Mouse (Mus musculus): ENCODE measurements around the gene Dse.

Dse gene

GRCm38 (mm10) chr10:34207503-34207850, at the start of gene Dse:
Gene Dse, minus strand, starts transcription at chr10:34207715.
- POLR2A ChIA-PET: interaction anchor here (0.6 to 5.3 kb wide), 50 partner anchors 8 to 298 kb away, joined by 3 to 54 read pairs (median 7); partner anchors contain the start of genes Rwdd1 (in 2 of the 4), Tspyl1 (in 2 of the 4), Calhm5 (in 1 of the 4) and Tspyl4 (in 1 of the 4)
- CTCF ChIA-PET: interaction anchor here in 3 of 4 experiments (0.5 to 2.5 kb wide), 11 partner anchors 21 to 174 kb away, joined by 3 to 15 read pairs (median 3); partner anchors contain the start of gene Tspyl1 (in 2 of the 3)

- ChIA-PET POLR2A (interaction anchor here in 3 of 4 experiments (0.5 to 2.9 kb wide), 23 partner anchors 9 to 83 kb away, joined by 3 to 20 read pairs (median 5); partner anchors contain the start of genes Dse (in 3 of the 3), Tspyl1 (in 2 of the 3) and Tspyl4 (in 1 of the 3)), CTCF (interaction anchor here in 1 of 4 experiments (1.0 kb wide), 1 partner anchor 19 kb away, joined by 3 read pairs; no protein-coding TSS in a partner anchor)
Measured at GRCm38 (mm10) chr10:34252833-34253232, 45.3 kb upstream of the Dse start.

GRCm38 (mm10) chr10:34249594-34249993, 42.1 kb upstream of the Dse start:
- ChIA-PET POLR2A (interaction anchor here in 1 of 4 experiments (0.9 to 3.1 kb wide), 4 partner anchors 11 to 43 kb away, joined by 3 to 15 read pairs (median 4); partner anchors contain the start of gene Dse), CTCF (interaction anchor here in 1 of 4 experiments (0.6 kb wide), 1 partner anchor 1240 kb away, joined by 3 read pairs; no protein-coding TSS in a partner anchor)

GRCm38 (mm10) chr10:34247757-34248156, 40.2 kb upstream of the Dse start:
- POLR2A ChIA-PET: interaction anchor here (0.7 to 3.6 kb wide), 22 partner anchors 9 to 153 kb away, joined by 3 to 65 read pairs (median 4); partner anchors contain the start of genes Dse (in 2 of the 4), Tspyl1 (in 1 of the 4) and Tspyl4 (in 1 of the 4)
- CTCF ChIA-PET: interaction anchor here in 2 of 4 experiments (0.9 to 1.4 kb wide), 2 partner anchors 14 to 41 kb away, joined by 3 read pairs; partner anchors contain the start of gene Dse (in 1 of the 2)

GRCm38 (mm10) chr10:34246106-34246505, 38.6 kb upstream of the Dse start:
- CTCF ChIA-PET: interaction anchor here in 2 of 4 experiments (0.6 to 1.0 kb wide), 2 partner anchors 131 to 212 kb away, joined by 3 to 5 read pairs; no protein-coding TSS in a partner anchor
- POLR2A ChIA-PET: interaction anchor here in 2 of 4 experiments (0.5 to 3.6 kb wide), 5 partner anchors 10 to 212 kb away, joined by 3 to 65 read pairs (median 3); partner anchors contain the start of genes Dse (in 1 of the 2) and Tspyl1 (in 1 of the 2)

GRCm38 (mm10) chr10:34244745-34245144, 37.2 kb upstream of the Dse start:
- CTCF ChIA-PET: no interaction called here
- POLR2A ChIA-PET: interaction anchor here in 3 of 4 experiments (1.2 to 3.2 kb wide), 3 partner anchors 10 to 11 kb away, joined by 4 to 19 read pairs (median 7); no protein-coding TSS in a partner anchor

GRCm38 (mm10) chr10:34238536-34238935, 31.0 kb upstream of the Dse start:
- ChIA-PET POLR2A (interaction anchor here in 3 of 4 experiments (0.6 to 7.6 kb wide), 22 partner anchors 8 to 205 kb away, joined by 3 to 67 read pairs (median 6); partner anchors contain the start of genes Dse (in 3 of the 3) and Tspyl1 (in 2 of the 3)), CTCF (interaction anchor here in 1 of 4 experiments (0.7 kb wide), 1 partner anchor 31 kb away, joined by 3 read pairs; the partner anchor contains the start of gene Dse)

GRCm38 (mm10) chr10:34236569-34236968, 29.1 kb upstream of the Dse start:
- POLR2A ChIA-PET: interaction anchor here in 3 of 4 experiments (0.7 to 7.6 kb wide), 22 partner anchors 8 to 217 kb away, joined by 3 to 67 read pairs (median 6); partner anchors contain the start of genes Dse (in 3 of the 3), Tspyl1 (in 3 of the 3), Rwdd1 (in 1 of the 3) and Tspyl4 (in 1 of the 3)
- CTCF ChIA-PET: interaction anchor here in 1 of 4 experiments (1.3 kb wide), 1 partner anchor 30 kb away, joined by 3 read pairs; no protein-coding TSS in a partner anchor

- ChIA-PET CTCF (interaction anchor here in 1 of 4 experiments (0.9 kb wide), 1 partner anchor 201 kb away, joined by 3 read pairs; no protein-coding TSS in a partner anchor), POLR2A (interaction anchor here in 3 of 4 experiments (0.9 to 7.6 kb wide), 18 partner anchors 11 to 216 kb away, joined by 3 to 67 read pairs (median 10); partner anchors contain the start of genes Dse (in 3 of the 3), Tspyl1 (in 2 of the 3), Calhm5 (in 1 of the 3) and Rwdd1 (in 1 of the 3))
Measured at GRCm38 (mm10) chr10:34235384-34235783, 27.9 kb upstream of the Dse start.

- POLR2A ChIA-PET: interaction anchor here (0.5 to 7.6 kb wide), 50 partner anchors 8 to 215 kb away, joined by 3 to 67 read pairs (median 4); partner anchors contain the start of genes Dse (in 4 of the 4), Tspyl1 (in 4 of the 4), Calhm5 (in 2 of the 4) and Rwdd1 (in 1 of the 4)
- CTCF ChIA-PET: interaction anchor here in 3 of 4 experiments (0.5 to 3.0 kb wide), 24 partner anchors 12 to 321 kb away, joined by 3 to 15 read pairs (median 3); partner anchors contain the start of genes Calhm6 (in 1 of the 3), Dse (in 1 of the 3), Trappc3l (in 1 of the 3) and Tspyl1 (in 1 of the 3)
Measured at GRCm38 (mm10) chr10:34233931-34234745, 26.6 kb upstream of the Dse start.

GRCm38 (mm10) chr10:34233418-34233817, 25.9 kb upstream of the Dse start:
- ChIA-PET CTCF (interaction anchor here in 3 of 4 experiments (0.5 to 3.0 kb wide), 16 partner anchors 11 to 286 kb away, joined by 3 to 15 read pairs (median 4); partner anchors contain the start of genes Calhm6 (in 1 of the 3), Dse (in 1 of the 3), Trappc3l (in 1 of the 3) and Tspyl1 (in 1 of the 3)), POLR2A (interaction anchor here (0.5 to 7.6 kb wide), 42 partner anchors 8 to 199 kb away, joined by 3 to 67 read pairs (median 5); partner anchors contain the start of genes Tspyl1 (in 4 of the 4), Dse (in 3 of the 4), Calhm5 (in 1 of the 4) and Nt5dc1 (in 1 of the 4))

- ChIA-PET POLR2A (interaction anchor here (0.7 to 4.0 kb wide), 22 partner anchors 8 to 86 kb away, joined by 3 to 37 read pairs (median 5); partner anchors contain the start of genes Dse (in 4 of the 4), Tspyl1 (in 2 of the 4) and Tspyl4 (in 1 of the 4)), CTCF (interaction anchor here in 2 of 4 experiments (0.7 to 1.1 kb wide), 2 partner anchors 23 to 1978 kb away, joined by 3 read pairs; no protein-coding TSS in a partner anchor)
Measured at GRCm38 (mm10) chr10:34230121-34230675, 22.7 kb upstream of the Dse start.

GRCm38 (mm10) chr10:34229491-34229890, 22.0 kb upstream of the Dse start:
- CTCF ChIA-PET: interaction anchor here in 3 of 4 experiments (0.5 to 1.1 kb wide), 3 partner anchors 23 to 1979 kb away, joined by 3 read pairs; no protein-coding TSS in a partner anchor
- POLR2A ChIA-PET: interaction anchor here (0.7 to 4.0 kb wide), 31 partner anchors 9 to 189 kb away, joined by 3 to 37 read pairs (median 4); partner anchors contain the start of genes Dse (in 4 of the 4), Tspyl1 (in 2 of the 4), Nt5dc1 (in 1 of the 4) and Tspyl4 (in 1 of the 4)

- POLR2A ChIA-PET: interaction anchor here in 2 of 4 experiments (1.8 to 6.6 kb wide), 4 partner anchors 9 to 17 kb away, joined by 5 to 67 read pairs (median 16); partner anchors contain the start of gene Dse (in 1 of the 2)
- CTCF ChIA-PET: interaction anchor here in 1 of 4 experiments (0.7 kb wide), 1 partner anchor 130 kb away, joined by 4 read pairs; no protein-coding TSS in a partner anchor
Measured at GRCm38 (mm10) chr10:34223660-34224059, 16.1 kb upstream of the Dse start.

GRCm38 (mm10) chr10:34221909-34222620, 14.6 kb upstream of the Dse start:
- CTCF ChIA-PET: interaction anchor here in 2 of 4 experiments (0.6 to 1.5 kb wide), 2 partner anchors 12 to 22 kb away, joined by 3 to 5 read pairs; no protein-coding TSS in a partner anchor
- POLR2A ChIA-PET: interaction anchor here (0.6 to 6.6 kb wide), 14 partner anchors 11 to 188 kb away, joined by 3 to 67 read pairs (median 4); partner anchors contain the start of genes Tspyl1 (in 2 of the 4) and Dse (in 1 of the 4)

- ChIA-PET POLR2A (interaction anchor here in 2 of 4 experiments (0.6 to 1.0 kb wide), 4 partner anchors 11 to 24 kb away, joined by 3 to 4 read pairs (median 3); no protein-coding TSS in a partner anchor), CTCF (no interaction called here)
Measured at GRCm38 (mm10) chr10:34218191-34218590, 10.7 kb upstream of the Dse start.

All from embryonic stem cell, embryonic (primary cell).